Mouse (Mus musculus) MN1 (cell line): ENCODE measurements around the gene Ctnnd2.

Source experiments
- DNase-seq: peaks from one replicate; pipeline ENCODE4 v3.0.0-alpha.2; 2016; ENCODE audit warnings: low spot score

Gene Ctnnd2

DNA sequence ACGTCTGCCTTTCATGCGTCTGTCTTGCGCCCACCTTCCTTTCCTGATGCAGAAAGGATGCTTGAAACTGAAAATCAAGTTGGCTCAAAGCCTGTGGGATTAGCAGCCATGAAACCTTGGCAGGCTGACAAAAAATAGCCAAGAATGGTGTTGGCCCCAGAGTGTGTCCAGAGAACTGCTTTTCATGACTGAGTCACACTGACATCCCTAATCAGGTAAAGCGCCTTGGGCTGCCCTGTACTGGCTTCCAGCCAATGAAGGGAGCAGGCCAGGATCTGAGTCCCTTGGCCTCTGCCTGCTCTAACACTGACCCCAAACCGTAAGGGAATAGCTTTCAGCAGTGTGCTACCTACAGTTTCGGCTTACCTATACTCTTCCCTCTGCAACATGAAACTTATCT is 713.0 kb downstream of the Ctnnd2 start:
- DNase-seq, result no peak

DNA sequence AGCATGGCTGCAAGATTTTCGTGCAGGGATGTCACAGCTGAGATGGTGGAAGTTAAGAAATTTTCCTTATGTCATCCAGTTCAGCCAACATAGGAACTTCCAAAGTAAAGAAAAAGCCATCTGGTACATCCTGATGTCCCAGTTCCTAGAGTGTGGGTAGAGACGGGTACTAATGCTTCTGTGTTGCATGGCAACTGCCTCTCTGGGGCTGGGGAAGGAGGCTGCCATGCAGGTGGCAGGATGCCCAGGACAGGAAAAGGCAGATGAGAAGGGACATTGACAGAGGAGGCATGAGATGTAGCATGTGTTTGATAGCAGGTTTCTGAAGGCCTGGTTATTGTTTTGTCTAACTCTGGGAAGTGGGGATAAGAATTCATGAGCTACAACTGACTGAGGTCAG is 715.2 kb downstream of the Ctnnd2 start:
- DNase-seq, result no peak

DNA sequence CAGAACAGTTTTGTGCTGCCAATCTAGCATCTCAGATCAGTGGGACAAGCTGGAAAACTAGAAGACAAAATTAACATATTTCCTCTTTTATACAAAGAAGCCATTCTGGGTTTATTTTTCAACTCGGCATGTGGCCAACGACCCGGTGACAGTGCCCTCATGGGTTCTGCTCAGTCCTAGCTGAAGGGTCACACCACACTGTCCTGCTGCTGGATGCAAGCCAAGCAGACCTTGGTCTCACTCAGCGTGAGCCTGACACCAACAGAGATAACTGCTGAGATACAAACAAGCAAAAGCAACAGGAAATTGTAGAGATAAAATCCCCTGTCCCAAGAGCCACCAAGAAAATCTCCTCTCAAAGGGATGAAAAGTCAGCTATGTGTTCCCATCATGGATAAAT is 719.6 kb downstream of the Ctnnd2 start:
- DNase-seq, result no peak

DNA sequence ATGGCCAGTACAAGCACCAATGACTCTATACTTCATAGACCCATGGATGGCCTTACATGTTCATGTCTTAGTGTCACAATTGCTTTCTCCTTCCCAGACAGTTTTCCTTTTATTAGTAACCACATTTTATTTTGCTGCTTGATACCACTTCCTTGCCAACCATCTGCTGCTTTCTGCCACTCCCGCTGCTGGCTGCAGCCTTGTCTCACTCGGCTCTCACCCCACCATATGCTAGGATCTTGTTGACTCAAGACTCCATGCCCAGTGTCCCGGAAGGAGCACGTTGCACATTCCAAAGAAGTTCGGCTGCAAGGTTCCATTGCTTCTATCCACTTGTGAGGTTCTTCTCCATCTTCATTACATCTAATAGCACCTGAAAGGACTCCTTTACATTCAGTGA is 722.7 kb downstream of the Ctnnd2 start:
- no peak for DNase-seq

DNA sequence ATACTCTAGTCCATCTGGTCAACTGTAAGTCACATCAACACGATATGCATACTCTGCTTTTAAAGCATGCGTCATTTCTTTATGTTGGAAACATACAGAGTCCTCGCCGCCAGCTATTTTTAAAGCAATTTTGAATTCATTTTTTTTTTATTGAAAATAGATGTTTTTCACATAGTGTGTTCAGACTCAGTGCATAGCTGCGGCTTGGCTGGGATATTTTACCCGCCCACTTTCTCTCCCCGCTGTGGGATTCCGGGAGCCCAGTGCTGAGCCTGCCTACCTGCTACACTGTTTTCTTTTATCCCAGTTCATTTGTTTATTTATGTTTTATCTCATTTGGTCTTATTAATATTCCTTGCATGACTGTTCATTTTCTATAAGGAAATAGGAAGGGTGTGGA is 724.9 kb downstream of the Ctnnd2 start:
- DNase-seq, result no peak

DNA sequence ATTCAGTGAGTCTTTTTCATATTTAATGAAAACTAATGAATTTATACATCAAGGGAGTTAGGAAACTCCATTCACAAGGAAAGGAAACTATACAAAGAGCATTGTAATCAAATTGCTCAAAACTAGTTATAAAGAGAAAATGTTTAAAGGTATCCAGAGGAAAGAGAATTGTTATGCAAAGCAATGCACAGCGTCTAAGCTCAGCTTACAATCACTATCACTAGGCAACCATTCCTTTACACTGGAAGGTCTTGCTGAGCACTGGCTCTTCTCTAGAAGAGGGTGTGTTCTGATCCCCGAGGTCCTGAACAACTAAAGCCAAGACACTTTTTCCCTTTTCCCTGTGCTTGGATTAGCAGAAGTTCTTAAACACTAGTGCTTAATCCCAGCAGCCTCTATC is 735.6 kb downstream of the Ctnnd2 start:
- no peak for DNase-seq

DNA sequence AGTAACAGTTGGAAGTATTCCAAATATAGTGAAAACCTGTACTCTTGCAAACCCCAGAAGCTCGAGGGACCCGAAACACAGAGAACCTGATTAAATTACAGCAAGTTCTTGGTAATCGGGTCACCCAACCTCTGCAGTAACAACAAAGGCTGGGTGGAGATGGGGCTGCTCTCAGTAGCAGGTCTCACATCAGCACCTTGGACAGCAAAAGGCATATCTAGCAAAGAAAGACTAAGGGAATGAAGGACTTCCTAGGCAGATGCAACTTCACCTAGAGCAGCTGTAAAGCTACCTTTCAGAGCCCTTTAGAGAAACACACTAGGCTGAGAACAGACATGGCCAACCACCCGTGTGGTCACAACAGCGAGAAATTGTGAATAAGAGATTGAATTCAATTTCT is 741.0 kb downstream of the Ctnnd2 start:
- DNase-seq, result no peak

DNA sequence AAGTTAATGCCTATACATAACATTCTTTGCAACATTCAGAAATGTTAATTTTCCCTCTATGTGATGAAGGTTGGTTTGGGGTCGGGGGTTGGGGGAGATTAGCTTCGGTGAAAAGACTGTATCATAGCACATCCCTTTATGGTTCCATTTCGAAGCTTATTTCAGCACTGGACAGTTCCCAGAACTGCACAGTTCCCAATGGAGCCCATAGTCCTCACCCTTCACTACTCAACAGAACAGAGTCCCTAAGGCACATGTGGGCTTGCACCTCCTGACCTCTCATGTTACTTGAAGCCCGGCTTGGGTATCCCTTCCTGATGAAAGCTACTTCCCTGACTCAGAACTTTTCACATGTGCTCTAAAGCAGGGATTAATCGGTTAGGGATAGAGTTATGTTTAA is 753.4 kb downstream of the Ctnnd2 start:
- no peak for DNase-seq

DNA sequence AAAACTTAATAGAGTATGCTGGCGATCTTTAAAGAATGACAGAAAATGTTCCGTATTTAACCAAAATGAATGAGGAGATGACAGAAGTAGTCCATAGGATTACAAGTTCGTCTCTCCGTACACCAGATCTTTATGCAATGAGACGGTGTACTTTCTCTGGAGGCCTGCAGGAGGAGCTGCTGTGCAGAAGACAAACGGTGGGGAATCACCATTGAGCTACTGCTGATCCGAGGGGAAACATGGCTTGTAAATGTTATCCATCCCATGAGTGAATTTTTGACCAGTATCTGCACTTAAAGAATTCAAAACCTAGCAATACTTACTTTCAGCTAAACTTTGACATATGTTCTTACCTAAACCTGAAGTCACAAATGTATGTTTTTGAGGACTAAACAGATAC is 755.2 kb downstream of the Ctnnd2 start:
- DNase-seq, result no peak

DNA sequence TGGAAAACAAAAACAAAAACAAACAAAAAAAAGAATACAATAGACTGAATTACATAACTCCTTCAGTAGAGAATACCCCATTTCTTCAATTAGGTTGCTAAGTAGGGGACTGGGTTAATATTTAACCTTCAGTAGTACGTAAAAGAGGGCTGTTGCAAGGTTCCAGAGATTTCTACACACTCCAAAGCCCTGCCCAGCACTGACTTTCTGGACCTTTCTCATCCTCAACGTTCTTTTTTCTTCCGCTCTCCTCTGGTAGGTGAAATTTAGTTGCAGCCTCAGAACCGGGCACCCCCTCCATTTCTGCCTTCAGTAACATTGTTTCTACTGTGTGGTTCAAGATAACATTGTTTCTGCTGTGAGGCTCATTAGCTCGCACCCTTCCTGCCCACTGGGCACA is 759.5 kb downstream of the Ctnnd2 start:
- DNase-seq, result no peak

DNA sequence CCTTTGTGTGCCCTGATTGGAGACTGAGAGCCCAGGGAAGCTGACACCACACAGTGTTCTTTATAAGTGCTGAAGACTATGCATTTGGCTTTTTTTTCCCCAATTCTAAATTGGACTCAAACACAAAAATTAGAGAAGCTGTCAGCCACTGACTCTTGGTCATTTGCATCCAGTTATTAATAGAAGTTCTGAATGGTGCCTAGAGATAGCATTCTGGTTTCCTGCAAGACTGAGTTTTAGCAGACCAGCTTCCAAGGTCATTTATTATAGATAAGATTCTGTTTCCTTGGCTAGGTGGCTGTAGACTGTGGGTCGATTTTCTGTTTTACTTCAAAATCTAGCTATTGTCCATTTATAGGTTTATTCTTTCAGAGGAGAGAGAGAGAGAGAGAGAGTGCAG is 773.5 kb downstream of the Ctnnd2 start:
- DNase-seq, result no peak

DNA sequence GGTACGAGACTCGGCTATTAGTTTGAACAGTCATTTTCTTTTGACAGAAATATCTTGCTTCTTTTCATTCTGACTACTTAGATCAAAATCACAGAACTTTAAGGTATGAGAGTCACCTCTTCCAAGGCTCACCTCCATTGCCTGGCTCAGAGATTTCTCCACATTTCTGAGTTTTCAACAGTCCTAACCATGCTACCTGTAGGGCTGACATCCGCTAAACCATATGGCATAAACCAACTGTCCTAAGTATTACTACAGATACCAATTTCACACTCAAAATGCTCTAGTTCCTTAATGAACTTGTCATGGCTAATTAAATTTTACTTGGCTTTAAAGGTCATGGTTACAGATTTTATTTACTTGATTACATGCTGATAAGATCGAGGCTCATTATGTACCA is 786.1 kb downstream of the Ctnnd2 start:
- DNase-seq, result no peak

DNA sequence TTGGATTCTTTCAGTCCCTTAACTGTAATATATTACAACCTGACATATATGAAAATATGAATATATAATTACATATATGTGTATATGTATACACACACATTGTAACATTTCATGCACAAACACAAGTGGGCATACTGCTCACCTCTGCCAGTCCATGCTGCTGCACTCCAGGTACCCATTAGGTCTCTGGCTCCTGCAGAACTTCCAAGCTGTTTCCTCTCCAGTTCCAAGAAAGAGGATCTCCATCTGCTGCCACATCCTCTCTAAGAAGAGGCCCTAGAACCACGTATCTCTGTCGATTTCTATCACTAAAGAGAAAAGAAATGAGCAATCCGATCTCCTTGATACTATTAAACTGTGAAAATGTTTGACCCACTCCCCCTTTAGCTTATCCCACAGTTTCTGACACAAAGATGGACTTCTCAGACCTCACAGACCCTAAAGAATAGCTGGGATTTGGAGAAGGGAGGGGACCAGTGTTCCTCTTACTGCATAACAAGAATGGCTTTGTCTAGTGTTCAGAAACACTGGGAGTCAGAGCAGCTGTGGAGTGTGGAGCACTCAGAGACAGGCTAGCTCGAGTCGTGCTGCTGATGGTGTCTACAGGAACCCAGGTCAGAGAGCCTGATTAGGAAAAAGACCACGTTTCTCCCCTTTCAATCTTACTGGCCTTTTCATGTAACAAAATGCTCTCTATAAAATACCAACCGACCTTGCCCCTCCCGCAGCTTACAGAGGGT is 790.2 kb downstream of the Ctnnd2 start:
- no peak for DNase-seq

DNA sequence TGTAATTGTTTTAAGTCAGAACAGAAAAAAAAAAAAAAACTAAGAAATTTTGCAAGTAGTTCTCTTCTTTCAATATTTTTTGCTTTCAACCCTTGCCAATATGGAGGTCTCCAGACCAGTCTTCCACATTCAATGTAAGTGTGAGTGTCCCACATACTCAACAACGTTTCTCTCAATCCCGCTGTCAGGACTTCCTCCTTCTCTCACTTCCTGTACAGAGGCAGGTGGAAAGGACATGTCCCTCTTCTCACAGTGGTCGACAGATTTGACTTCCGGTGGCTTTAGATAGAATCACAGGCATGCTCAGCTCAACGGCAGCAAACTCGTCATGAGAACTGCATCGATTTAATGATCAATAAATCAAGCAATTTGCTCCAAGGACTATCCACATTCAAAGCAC is 791.7 kb downstream of the Ctnnd2 start:
- no peak for DNase-seq

DNA sequence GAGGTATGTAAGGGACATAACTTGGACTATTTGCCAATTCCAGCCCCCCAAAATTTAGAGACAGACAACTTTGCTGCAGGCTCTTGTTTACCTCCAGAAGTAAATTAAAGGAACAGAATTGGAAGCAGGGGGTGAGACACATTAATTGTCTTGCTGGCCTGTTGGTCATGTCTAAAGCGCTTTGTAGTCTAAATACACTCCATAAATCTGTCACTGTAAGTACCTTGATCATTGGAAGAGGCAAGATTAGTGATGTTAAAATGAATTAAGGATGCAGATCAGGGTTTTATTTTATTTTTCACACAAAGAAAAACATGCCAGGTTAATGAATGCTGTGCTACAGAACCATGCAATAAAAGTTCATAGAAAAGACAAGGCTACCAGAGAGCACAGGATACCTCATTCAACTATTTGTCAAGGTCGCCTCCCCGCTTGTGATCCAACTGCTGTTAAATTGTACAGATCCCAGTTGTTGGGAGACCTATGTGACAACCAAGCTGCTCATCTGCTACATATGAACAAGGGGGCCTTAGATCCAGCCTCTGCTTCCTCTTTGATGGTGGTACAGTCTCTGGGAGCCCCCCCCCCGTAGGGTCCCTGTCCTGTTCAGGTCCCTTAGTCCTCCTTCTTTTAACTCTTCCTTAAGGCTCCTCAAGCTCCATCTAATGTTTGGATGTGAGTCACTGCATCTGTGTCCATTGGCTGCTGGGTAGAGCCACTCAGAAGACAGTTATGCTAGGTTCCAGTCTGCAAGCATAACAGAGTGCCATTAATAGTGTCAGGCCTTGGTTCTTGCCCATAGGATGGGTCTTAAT is 792.7 kb downstream of the Ctnnd2 start:
- no peak for DNase-seq

DNA sequence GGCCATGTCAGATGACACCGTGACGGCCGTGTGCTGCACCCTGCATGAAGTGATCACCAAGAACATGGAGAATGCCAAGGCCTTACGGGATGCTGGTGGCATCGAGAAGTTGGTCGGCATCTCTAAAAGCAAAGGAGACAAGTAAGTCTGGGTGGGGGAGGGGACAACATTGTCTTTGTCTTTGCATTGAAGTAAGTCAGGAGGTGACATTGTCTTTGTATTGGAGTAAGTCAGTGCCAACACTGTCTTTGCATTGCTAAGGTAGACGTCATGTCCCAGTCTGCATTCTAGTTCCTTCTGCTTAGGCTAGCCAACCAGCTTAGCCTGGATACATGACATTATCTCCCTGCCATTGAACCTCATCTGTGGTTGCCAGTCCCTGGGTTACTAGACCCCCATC is 794.4 kb downstream of the Ctnnd2 start:
- no peak for DNase-seq

DNA sequence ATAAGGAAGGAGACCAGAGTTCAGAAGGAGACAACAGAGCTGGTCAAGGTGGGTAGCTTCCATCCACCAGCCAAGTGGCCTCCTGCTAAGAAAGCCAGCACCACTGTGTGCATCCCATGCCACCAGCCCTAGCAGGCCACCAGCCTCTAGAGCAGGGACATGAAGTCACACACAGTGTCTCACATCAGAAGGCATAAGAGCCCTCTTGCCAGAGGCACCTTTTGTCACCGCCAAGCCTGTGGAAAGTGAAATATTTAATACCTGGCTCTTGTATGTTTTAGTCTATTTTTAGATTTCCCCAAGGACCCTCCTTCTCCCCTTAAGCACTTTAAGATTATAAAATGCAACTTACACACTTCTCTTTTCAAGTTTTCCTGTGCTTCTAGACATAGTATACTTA is 802.0 kb downstream of the Ctnnd2 start:
- DNase-seq, result no peak

DNA sequence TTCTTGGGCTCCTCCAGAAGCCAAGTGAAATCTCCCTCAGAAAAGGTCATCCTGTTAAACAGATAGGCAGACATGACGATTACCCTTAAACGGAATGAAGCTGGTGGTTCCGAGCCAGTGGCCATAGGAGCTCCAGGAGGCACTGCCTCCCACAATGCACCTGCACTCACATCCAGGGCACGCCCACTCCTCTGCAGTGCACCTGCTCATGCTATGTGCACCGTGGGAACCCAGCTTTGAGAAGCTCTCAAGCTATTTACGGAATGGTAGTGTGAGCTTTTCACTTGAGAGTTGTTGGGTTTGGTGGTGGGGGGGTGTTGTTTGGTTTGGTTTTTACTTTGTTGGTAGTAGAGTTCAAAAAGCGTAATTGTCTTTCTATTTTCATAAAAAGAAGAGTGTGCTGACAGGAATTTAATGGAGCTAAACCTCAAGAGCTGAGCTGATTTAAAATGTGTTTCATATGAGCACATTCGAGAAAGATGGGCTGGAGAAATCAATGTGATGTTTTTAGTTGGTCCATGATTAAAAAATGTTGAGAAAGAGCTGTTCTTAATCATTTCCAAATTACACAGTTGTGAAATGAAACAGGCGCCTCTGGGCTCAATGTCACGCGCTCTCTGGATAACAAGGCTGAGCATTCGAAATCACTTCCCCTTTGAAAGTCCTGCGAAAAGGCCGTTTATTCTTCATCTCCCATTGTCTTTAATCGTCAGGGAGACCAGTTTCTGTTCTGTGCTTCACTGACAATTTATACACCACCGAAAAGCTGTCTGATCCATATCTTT is 802.8 kb downstream of the Ctnnd2 start:
- DNase-seq, result no peak

DNA sequence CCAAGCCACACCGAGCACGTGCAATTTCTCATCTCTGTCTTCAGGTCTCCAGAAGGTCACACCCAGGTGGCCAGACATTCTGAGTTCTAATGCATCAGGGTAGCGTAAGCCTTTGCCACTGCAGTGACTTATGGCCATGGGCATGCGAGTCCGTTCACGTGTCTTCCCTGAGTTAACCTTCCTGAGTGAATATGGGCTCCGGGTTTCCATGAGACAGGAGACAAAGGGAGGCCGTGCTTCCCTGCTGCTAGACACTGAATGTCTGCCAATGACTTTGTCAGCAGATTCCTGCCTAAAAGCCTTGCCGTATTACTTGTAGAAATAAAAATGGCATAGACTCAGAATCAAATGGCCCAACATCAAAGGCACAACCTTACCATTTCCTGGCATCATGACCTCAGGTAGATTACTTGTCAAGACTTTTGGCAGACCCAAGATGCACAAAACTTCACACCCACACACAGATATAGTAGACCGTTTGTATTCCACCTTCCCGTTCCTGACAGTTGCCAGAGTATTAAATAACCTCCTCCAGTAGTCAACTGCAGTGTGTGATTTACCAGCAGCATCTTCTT is 804.9 kb downstream of the Ctnnd2 start:
- DNase-seq, result no peak

DNA sequence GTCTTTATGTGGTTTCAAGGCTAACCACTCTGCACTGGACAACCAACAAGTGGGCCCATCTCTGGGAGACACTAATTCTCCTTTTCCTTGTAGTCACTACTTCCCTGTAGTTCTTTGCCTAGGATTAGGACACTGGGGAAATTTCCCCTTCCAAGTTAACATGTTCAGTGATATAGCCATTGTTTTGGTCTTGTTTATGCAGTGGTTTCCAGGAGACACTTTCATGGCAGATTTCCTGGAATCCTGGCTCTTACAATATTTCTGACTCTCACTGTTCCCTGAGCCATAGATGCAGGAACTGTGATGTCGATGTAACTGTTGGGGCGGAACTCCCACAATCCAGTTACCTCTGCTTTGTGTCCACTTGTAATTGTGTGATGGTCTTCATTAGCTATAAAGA is 814.5 kb downstream of the Ctnnd2 start:
- no peak for DNase-seq

DNA sequence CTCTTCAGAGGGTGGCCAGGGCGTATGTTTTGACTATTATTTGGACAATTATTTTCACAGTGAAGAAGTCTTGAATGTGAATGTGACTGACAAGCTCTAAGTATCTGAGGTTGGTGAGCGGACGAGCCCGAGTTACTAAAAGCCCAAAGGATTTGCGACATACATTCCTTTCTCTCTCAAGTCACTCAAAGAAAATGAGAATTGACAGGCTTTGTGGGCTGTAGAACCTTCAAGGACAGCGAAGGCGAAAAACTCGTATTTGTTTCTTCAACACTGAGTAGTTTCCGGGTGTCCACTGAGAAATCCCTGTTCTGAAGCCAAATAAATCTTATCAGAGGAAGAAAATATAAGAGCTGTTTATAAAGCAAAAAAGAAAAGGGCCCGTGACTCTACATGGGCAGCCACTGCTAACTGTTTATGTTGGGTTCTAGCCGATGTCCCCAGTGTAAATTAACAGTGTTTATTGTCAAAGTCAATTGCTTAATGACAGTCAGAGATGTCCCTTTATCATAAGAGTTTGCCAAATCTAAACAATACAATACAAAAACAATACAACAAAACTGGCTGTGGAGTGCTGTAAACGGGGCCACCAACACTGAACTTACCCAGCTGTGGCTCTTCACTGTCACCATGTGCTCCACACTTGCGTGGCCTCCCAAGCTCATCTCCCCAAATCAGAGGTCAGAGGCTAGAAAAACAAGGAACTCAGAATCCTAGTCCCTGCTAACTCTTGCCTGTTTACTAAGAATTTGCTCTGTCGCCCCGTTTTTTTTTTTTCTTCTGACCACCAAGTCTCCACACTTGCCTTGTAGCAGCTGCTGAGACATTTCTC is 818.2 kb downstream of the Ctnnd2 start:
- no peak for DNase-seq

DNA sequence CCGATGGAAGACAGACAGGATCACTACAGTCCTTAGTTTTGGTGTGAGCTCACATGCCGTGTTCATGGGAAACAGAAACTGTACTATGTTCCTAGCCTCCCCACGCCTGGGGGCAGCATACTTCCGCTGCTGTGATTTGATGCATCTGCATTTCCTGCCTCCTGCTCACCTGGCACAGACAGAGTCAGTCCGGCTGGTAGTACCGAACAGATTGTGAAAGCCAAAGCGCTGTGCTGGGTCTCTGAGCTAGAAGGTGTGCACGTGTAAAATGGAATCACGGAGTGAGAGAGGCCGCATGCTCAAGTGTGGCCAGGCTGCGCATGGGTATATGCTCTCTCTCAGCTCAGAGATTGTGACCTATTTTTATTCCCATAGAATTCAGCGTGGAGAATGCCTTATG is 820.0 kb downstream of the Ctnnd2 start:
- DNase-seq, result no peak
